Mouse (Mus musculus) gastrocnemius, adult 2 months (tissue): ENCODE data around the gene Lrrc38. TPM values are rescaled to one million over a fixed set of nuclear protein-coding genes. Genes with fewer than 3 reads are reported as not detected.

Experiments used
- DNase-seq: peaks from one replicate; pipeline ENCODE4 v3.0.0; 2022
- H3K27ac ChIP-seq: fragments of 200-600 bp; 2 replicates; pipeline ENCODE4 v1.8.1; 2022; ENCODE audit warnings: mild to moderate bottlenecking
- H3K4me3 ChIP-seq: fragments of 200-600 bp; 2 replicates; pipeline ENCODE4 v1.8.1; 2022; ENCODE audit warnings: mild to moderate bottlenecking, moderate library complexity
- CTCF ChIP-seq: fragments of 200-600 bp; IDR thresholded peaks from 2 replicates; pipeline ENCODE4 v1.8.1; 2022; ENCODE audit warnings: antibody characterized with exemption, mild to moderate bottlenecking, moderate library complexity
- intact Hi-C: fragments of 180-260 bp; cut with DNase I; formaldehyde crosslinking; loops from one replicate; pipeline ENCODE4 v1.15.1; 2025
- total RNA-seq, 2 experiments: library from RNA; stranded (reverse); gene quantifications; 2 replicates each; pipeline ENCODE4 v1.2.3; 2021

The Lrrc38 gene
- total RNA-seq, 2 experiments from 2014 or later: 27.1 to 39.4 TPM

- no peak for TF ChIP-seq CTCF
- intact Hi-C loops: no loop called here
- DNase-seq: no peak
- no peak overlapping the region for H3K4me3 ChIP-seq
- H3K27ac ChIP-seq: no peak overlapping the region
Measured at GRCm38 (mm10) chr4:143379480-143379879, 29.9 kb downstream of the Lrrc38 start.

GRCm38 (mm10) chr4:143379931-143380715 lies 30.6 kb downstream of the Lrrc38 start:
- no peak overlapping the region for H3K4me3 ChIP-seq

GRCm38 (mm10) chr4:143380716-143381004 lies 31.1 kb downstream of the Lrrc38 start:
- TF ChIP-seq CTCF: peak; percentile 90
- DNase-seq: peak; percentile 40
- intact Hi-C loops: loop anchor here (1.0 to 2.0 kb wide), 2 partner anchors 55 to 122 kb away; no protein-coding TSS in a partner anchor

More at GRCm38 (mm10) chr4:143379931-143380715, 30.6 kb downstream of the Lrrc38 start:
- no peak overlapping the region for H3K27ac ChIP-seq
- no peak for DNase-seq
- intact Hi-C loops: loop anchor here (1.0 to 2.0 kb wide), 2 partner anchors 55 to 121 kb away; no protein-coding TSS in a partner anchor
- no peak for TF ChIP-seq CTCF

GRCm38 (mm10) chr4:143382163-143382562 lies 32.6 kb downstream of the Lrrc38 start:
- no peak for DNase-seq
- Histone ChIP-seq H3K4me3 (no peak overlapping the region), H3K27ac (no peak overlapping the region)
- TF ChIP-seq CTCF: no peak
- intact Hi-C loops: no loop called here

More at GRCm38 (mm10) chr4:143380716-143381004, 31.1 kb downstream of the Lrrc38 start:
- Histone ChIP-seq H3K27ac (no peak overlapping the region), H3K4me3 (no peak overlapping the region)

GRCm38 (mm10) chr4:143383646-143384045 lies 34.1 kb downstream of the Lrrc38 start:
- peak; percentile 56 for TF ChIP-seq CTCF
- no peak overlapping the region for H3K4me3 ChIP-seq
- no peak for DNase-seq
- no peak overlapping the region for H3K27ac ChIP-seq
- intact Hi-C loops: no loop called here

- no peak overlapping the region for H3K27ac ChIP-seq
- peak overlapping the region; percentile 67 for H3K4me3 ChIP-seq
- TF ChIP-seq CTCF: peak; percentile 55
- intact Hi-C loops: no loop called here
- peak; percentile 64 for DNase-seq
Measured at GRCm38 (mm10) chr4:143388955-143389702, 39.6 kb downstream of the Lrrc38 start.

- TF ChIP-seq CTCF: no peak
- intact Hi-C loops: no loop called here
- no peak within 1 kb of the TSS for H3K4me3 ChIP-seq
- DNase-seq: peak; percentile 24
- no peak within 1 kb of the TSS for H3K27ac ChIP-seq
Measured at GRCm38 (mm10) chr4:143394181-143394580, 44.6 kb downstream of the Lrrc38 start, which contains the start of gene Pramel1. Pramel1 (plus strand) TSS chr4:143394428.

- H3K4me3 ChIP-seq: peak overlapping the region; percentile 76
- no peak for DNase-seq
- TF ChIP-seq CTCF: no peak
- intact Hi-C loops: no loop called here
- peak overlapping the region; percentile 98 for H3K27ac ChIP-seq
Measured at GRCm38 (mm10) chr4:143411566-143412218, 62.1 kb downstream of the Lrrc38 start.

- intact Hi-C loops: no loop called here
- peak; percentile 91 for DNase-seq
- Histone ChIP-seq H3K27ac (peak within 1 kb of the TSS; percentile 98), H3K4me3 (peak within 1 kb of the TSS; percentile 76)
- no peak for TF ChIP-seq CTCF
Measured at GRCm38 (mm10) chr4:143412219-143413092, 62.9 kb downstream of the Lrrc38 start, which contains the start of gene Pramef8. Pramef8 (plus strand) TSS chr4:143412426.

GRCm38 (mm10) chr4:143413621-143414020 lies 64.1 kb downstream of the Lrrc38 start:
- TF ChIP-seq CTCF: no peak
- no peak for DNase-seq
- Histone ChIP-seq H3K27ac (no peak overlapping the region), H3K4me3 (peak overlapping the region; percentile 76)
- intact Hi-C loops: no loop called here

- TF ChIP-seq CTCF: no peak
- Histone ChIP-seq H3K27ac (no peak overlapping the region), H3K4me3 (no peak overlapping the region)
- intact Hi-C loops: no loop called here
- DNase-seq: no peak
Measured at GRCm38 (mm10) chr4:143414121-143414520, 64.6 kb downstream of the Lrrc38 start.

Other genes with a start within 250 kb of the Lrrc38 start
- gene Prdm2, start 136.8 kb upstream of the Lrrc38 start, total RNA-seq: 10 to 100 TPM; 24.7 to 26.5 TPM
- gene Pdpn, start 50.2 kb upstream of the Lrrc38 start, total RNA-seq: 1 to 10 TPM; 4.5 to 7.7 TPM
- gene Pramel1, start 44.7 kb downstream of the Lrrc38 start, total RNA-seq: not detected
- gene Pramef8, start 62.7 kb downstream of the Lrrc38 start, total RNA-seq: 1 to 10 TPM; 6.2 to 7.8 TPM
- not detected for gene Oog4, start 100.6 kb downstream of the Lrrc38 start, total RNA-seq
- gene Gm13043, start 161.6 kb downstream of the Lrrc38 start, total RNA-seq: not detected
- not detected for gene Gm13040, start 186.2 kb downstream of the Lrrc38 start, total RNA-seq
- not detected for gene BC080695, start 201.9 kb downstream of the Lrrc38 start, total RNA-seq
- gene Gm13057, start 202.0 kb downstream of the Lrrc38 start, total RNA-seq: not detected